Mouse (Mus musculus) MEL (cell line): ENCODE results near the gene Gm49711. TPM values are rescaled to one million over a fixed set of nuclear protein-coding genes. Genes with fewer than 3 reads are reported as not detected.

ENCODE experiments used
- DNase-seq: peaks from one replicate; pipeline ENCODE4 v3.0.0; 2011; ENCODE audit warnings: low read depth, low spot score
- H3K27ac ChIP-seq: 2 replicates; pipeline ENCODE4 v1.5.1; 2012; ENCODE audit warnings: low read depth, mild to moderate bottlenecking, control low read depth, low read length, moderate library complexity; ENCODE audit not compliant: control insufficient read depth
- H3K27me3 ChIP-seq, 2 experiments: fragments of 150-350 bp in 1 of 2; sonication (generic) in 1 of 2; 2 replicates each; pipeline ENCODE4 v1.6.1; 2012; ENCODE audit warnings: low read length in 2 of 2, mild to moderate bottlenecking in 2 of 2, improper control_type of control experiment in 1 of 2, moderate library complexity in 1 of 2; ENCODE audit not compliant: insufficient read depth in 2 of 2, control insufficient read depth in 1 of 2
- H3K36me3 ChIP-seq, 2 experiments: 2 replicates each; pipeline ENCODE4 v1.6.1; 2012 to 2014; ENCODE audit warnings: low read length in 2 of 2, improper control_type of control experiment in 1 of 2, inconsistent platforms in 1 of 2, mild to moderate bottlenecking in 1 of 2; ENCODE audit not compliant: insufficient read depth in 2 of 2, control insufficient read depth in 1 of 2
- H3K4me1 ChIP-seq, 2 experiments: fragments of 150-350 bp in 1 of 2; sonication (generic) in 1 of 2; 2 replicates each; pipeline ENCODE4 v1.6.1; 2012; ENCODE audit warnings: low read length in 2 of 2, improper control_type of control experiment in 1 of 2, mild to moderate bottlenecking in 1 of 2; ENCODE audit not compliant: insufficient read depth in 2 of 2, control insufficient read depth in 1 of 2
- H3K4me3 ChIP-seq, 2 experiments: fragments of 150-350 bp in 1 of 2; sonication (generic) in 1 of 2; 2 replicates each; pipeline ENCODE4 v1.5.1; 2012; ENCODE audit warnings: low read depth in 2 of 2, low read length in 2 of 2, mild to moderate bottlenecking in 2 of 2, moderate library complexity in 2 of 2, control low read depth in 1 of 2, improper control_type of control experiment in 1 of 2; ENCODE audit not compliant: control insufficient read depth in 1 of 2, insufficient read depth in 1 of 2
- H3K79me2 ChIP-seq: 2 replicates; pipeline ENCODE4 v1.6.1; 2012; ENCODE audit warnings: mild to moderate bottlenecking, low read length, moderate library complexity; ENCODE audit not compliant: control insufficient read depth, poor library complexity, insufficient read depth
- H3K9ac ChIP-seq: 2 replicates; pipeline ENCODE4 v1.6.1; 2012; ENCODE audit warnings: low read depth, mild to moderate bottlenecking, control low read depth, low read length, moderate library complexity; ENCODE audit not compliant: control insufficient read depth, poor library complexity, severe bottlenecking
- H3K9me3 ChIP-seq: fragments of 150-350 bp; sonication (generic); replicated peaks from 2 replicates; pipeline ENCODE4 v1.6.1; 2012; ENCODE audit warnings: mild to moderate bottlenecking, low read length, improper control_type of control experiment, moderate library complexity; ENCODE audit not compliant: insufficient read depth
- BHLHE40 ChIP-seq: IDR thresholded peaks from 2 replicates; pipeline ENCODE4 v1.6.1; 2012; ENCODE audit warnings: low read depth, mild to moderate bottlenecking, inconsistent platforms, low read length, improper control_type of control experiment, borderline replicate concordance
- CHD1 ChIP-seq: IDR thresholded peaks from 2 replicates; pipeline ENCODE4 v1.6.1; 2012; ENCODE audit warnings: low read depth, mild to moderate bottlenecking, inconsistent platforms, low read length, improper control_type of control experiment
- CHD2 ChIP-seq: IDR thresholded peaks from 2 replicates; pipeline ENCODE4 v1.6.1; 2011; ENCODE audit warnings: low read length, improper control_type of control experiment
- E2F4 ChIP-seq: IDR thresholded peaks from 2 replicates; pipeline ENCODE4 v1.6.1; 2011; ENCODE audit warnings: low read depth, low read length, improper control_type of control experiment, borderline replicate concordance
- GABPA ChIP-seq: IDR thresholded peaks from 2 replicates; pipeline ENCODE4 v1.6.1; 2012; ENCODE audit warnings: low read depth, mild to moderate bottlenecking, inconsistent platforms, low read length, improper control_type of control experiment, moderate library complexity
- MAX ChIP-seq: IDR thresholded peaks from 2 replicates; pipeline ENCODE4 v1.6.1; 2011; ENCODE audit warnings: low read length, improper control_type of control experiment
- MAZ ChIP-seq: IDR thresholded peaks from 2 replicates; pipeline ENCODE4 v1.6.1; 2012; ENCODE audit warnings: low read depth, mild to moderate bottlenecking, inconsistent platforms, low read length, improper control_type of control experiment
- MYB ChIP-seq: IDR thresholded peaks from 2 replicates; pipeline ENCODE4 v1.6.1; 2011; ENCODE audit warnings: mild to moderate bottlenecking, low read depth, low read length, improper control_type of control experiment
- POLR2AphosphoS5 ChIP-seq: IDR thresholded peaks from 2 replicates; pipeline ENCODE4 v1.6.1; 2012; ENCODE audit warnings: low read depth, borderline replicate concordance, mild to moderate bottlenecking, inconsistent platforms, low read length, moderate library complexity, mixed read lengths
- RAD21 ChIP-seq: IDR thresholded peaks from 2 replicates; pipeline ENCODE4 v1.6.1; 2011; ENCODE audit warnings: mild to moderate bottlenecking, low read depth, low read length, improper control_type of control experiment
- RCOR1 ChIP-seq: IDR thresholded peaks from 2 replicates; pipeline ENCODE4 v1.6.1; 2012; ENCODE audit warnings: low read depth, mild to moderate bottlenecking, inconsistent platforms, low read length, improper control_type of control experiment
- SMC3 ChIP-seq: IDR thresholded peaks from 2 replicates; pipeline ENCODE4 v1.6.1; 2011; ENCODE audit warnings: low read depth, low read length, improper control_type of control experiment
- TAL1 ChIP-seq: IDR thresholded peaks from 2 replicates; pipeline ENCODE4 v1.6.1; 2012; ENCODE audit warnings: mild to moderate bottlenecking, inconsistent platforms, low read length, moderate library complexity, mixed read lengths
- TCF12 ChIP-seq: IDR thresholded peaks from 2 replicates; pipeline ENCODE4 v1.6.1; 2014; ENCODE audit warnings: low read depth, mild to moderate bottlenecking, inconsistent platforms, low read length, improper control_type of control experiment, moderate library complexity
- ZC3H11A ChIP-seq: IDR thresholded peaks from 2 replicates; pipeline ENCODE4 v1.6.1; 2012; ENCODE audit warnings: low read depth, mild to moderate bottlenecking, inconsistent platforms, low read length, improper control_type of control experiment
- ZNF384 ChIP-seq: IDR thresholded peaks from 2 replicates; pipeline ENCODE4 v1.6.1; 2012; ENCODE audit warnings: low read depth, mild to moderate bottlenecking, inconsistent platforms, low read length, improper control_type of control experiment
- polyA plus RNA-seq, 2 experiments: library from polyadenylated mRNA; stranded (reverse) in 1 of 2; unstranded in 1 of 2; fragments of >175 nt in 1 of 2; fragments of >200 nt in 1 of 2; gene quantifications; 2 replicates each; pipeline versions ENCODE4 v1.2.1 to v1.2.4; 2012; ENCODE audit warnings: low replicate concordance in 2 of 2, low read depth in 1 of 2; ENCODE audit not compliant: insufficient read length in 2 of 2, insufficient read depth in 1 of 2, missing spikeins in 1 of 2
- total RNA-seq: library from RNA; depleted of rRNA; stranded (reverse); fragments of 300-350 nt; gene quantifications from 2 replicates; pipeline ENCODE4 v1.2.3, GENCODE M21; 2012

Gm49711 gene
- total and polyA plus RNA-seq, 3 experiments, result not detected

DNA sequence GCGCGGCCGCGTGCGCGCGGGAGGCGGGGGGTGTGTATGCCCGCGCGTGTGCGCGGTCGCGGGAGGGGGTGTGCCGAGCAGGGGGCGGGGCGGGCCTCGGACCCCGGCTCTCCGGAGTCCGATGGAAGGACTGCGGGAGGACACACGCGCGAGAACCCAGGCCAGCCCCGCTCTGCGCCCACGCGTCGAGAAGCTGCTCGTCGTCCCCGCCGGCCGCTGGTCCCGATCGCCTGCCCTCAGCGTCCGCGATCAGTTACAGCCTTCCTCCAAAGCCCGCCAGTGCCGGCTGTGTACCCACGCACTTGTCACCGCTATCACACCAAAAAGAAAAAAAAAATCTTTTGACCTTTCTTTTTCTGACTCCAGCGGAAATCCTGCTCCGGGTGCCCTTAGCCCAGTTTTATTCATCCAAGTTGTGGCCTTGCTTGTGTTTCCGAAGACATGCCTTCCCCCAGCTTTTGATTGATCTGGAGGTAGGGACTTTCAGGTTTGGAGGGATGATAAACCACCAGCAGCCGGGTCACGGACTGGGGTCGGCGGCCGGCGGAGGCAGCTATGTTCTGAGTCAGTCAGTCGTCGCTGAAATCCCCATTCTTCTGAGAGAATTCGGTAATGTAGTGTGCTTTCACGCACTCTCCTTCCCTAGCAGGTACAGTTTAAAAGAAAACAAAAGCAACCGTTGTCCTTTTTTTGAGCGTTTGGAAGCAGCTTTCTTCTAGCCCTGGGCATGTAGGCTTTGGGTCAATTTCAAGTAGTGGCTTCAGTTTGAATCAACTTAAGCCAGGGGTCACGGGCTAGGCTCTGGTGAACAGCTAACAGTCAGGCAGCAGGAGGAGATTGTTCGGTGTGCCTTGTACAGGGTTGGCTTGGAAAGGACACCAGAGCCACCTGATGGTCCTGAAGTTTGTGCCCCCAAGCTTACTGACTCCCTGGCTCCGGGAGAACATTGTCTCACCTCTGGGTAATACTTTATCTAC lies 816 bp downstream of the Gm49711 start:
- Histone ChIP-seq H3K36me3 (peaks cover 8 to 9% of the 10 kb centered on the region in 2 experiments), H3K27ac (no peak overlapping the region), H3K4me1 (peaks cover 3 to 4% of the 10 kb centered on the region in 2 experiments; a peak in 3 of 4 replicates), H3K4me3 (peak overlapping the region; percentile 93 to 100), H3K27me3 (no peaks in the 10 kb centered on the region), H3K79me2 (peaks cover 25% of the 10 kb centered on the region), H3K9me3 (no peaks in the 10 kb centered on the region), H3K9ac (peak overlapping the region; percentile 93)
- TF ChIP-seq SMC3 (0 out of 2 replicates have a peak, but pooled peaks have one; percentile 5), ZNF384 (peak; percentile 53; the same call in 1 of the 2 replicates), RCOR1 (no peak)
- peak; percentile 35 for DNase-seq

GRCm38 (mm10) chr16:92060213-92060612 lies 2.1 kb downstream of the Gm49711 start:
- Histone ChIP-seq H3K4me1 (peaks cover 3 to 4% of the 10 kb centered on the region in 2 experiments; a peak in 3 of 4 replicates), H3K36me3 (peaks cover 8 to 9% of the 10 kb centered on the region in 2 experiments), H3K9me3 (no peaks in the 10 kb centered on the region), H3K79me2 (peaks cover 25% of the 10 kb centered on the region), H3K9ac (no peak overlapping the region), H3K27ac (no peak overlapping the region), H3K27me3 (no peaks in the 10 kb centered on the region), H3K4me3 (no peak overlapping the region)
- TF ChIP-seq RAD21 (no peak), BHLHE40 (no peak), SMC3 (no peak), POLR2AphosphoS5 (no peak), ZC3H11A (no peak), GABPA (no peak), CHD1 (no peak), TAL1 (no peak), CHD2 (no peak), TCF12 (no peak), MAZ (no peak), MYB (no peak), E2F4 (no peak), MAX (no peak)
- no peak for DNase-seq
